Mouse (Mus musculus): Measurements from ENCODE around the gene Zdhhc22. TPM values are rescaled to one million over a fixed set of nuclear protein-coding genes. Genes with fewer than 3 reads are reported as not detected.

Gene Zdhhc22
- polyA plus RNA-seq, 1 experiment from 2014 or later, result not detected

DNA sequence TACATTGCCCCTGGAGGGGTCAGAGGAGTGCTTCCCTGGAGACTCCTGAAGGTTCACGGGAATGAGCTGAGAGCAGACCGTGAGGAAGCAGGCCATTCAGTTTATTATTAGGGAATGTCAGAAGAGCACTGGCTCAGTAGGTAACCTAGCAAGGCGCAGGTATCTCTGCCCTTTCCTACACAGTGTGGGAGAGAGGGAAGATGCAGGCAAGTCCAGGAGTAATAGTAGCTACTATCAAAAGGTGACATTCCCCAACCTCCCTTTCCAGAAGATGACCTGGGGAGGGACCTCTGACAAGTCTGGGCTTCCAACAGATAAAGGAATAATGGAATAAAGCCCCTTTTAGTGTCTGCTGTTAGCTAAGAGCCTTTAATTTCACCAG, 21.0 kb downstream of the Zdhhc22 start:
- Histone ChIP-seq H3K4me3 (ENCODE audit: low read depth, low read length) (no peak overlapping the region), H3K4me2 (ENCODE audit: low read depth, low read length) (peak overlapping the region; percentile 10; the same call in 1 of the 2 replicates), H3K36me3 (replicated peaks; ENCODE audit: insufficient read depth, low read length) (no peaks in the 10 kb centered on the region; the same call in 1 of the 2 replicates), H3K9ac (replicated peaks) (no peak overlapping the region), H3K27me3 (ENCODE audit: insufficient read depth, low read length) (no peaks in the 10 kb centered on the region), H3K9me3 (ENCODE audit: low read length) (no peaks in the 10 kb centered on the region), H3K4me1 (ENCODE audit: insufficient read depth) (peaks cover 5% of the 10 kb centered on the region; the same call in 1 of the 2 replicates), H3K27ac (ENCODE audit: low read depth) (no peak overlapping the region)
- WGBS (ENCODE audit: insufficient replicate concordance), result 68% methylated on average over 3 of the region's 3 CpGs
- no peak for TF ChIP-seq CTCF (IDR thresholded peaks at IDR 0.05; ENCODE audit: low read depth)
- no peak for DNase-seq
- ATAC-seq, result no peak

DNA sequence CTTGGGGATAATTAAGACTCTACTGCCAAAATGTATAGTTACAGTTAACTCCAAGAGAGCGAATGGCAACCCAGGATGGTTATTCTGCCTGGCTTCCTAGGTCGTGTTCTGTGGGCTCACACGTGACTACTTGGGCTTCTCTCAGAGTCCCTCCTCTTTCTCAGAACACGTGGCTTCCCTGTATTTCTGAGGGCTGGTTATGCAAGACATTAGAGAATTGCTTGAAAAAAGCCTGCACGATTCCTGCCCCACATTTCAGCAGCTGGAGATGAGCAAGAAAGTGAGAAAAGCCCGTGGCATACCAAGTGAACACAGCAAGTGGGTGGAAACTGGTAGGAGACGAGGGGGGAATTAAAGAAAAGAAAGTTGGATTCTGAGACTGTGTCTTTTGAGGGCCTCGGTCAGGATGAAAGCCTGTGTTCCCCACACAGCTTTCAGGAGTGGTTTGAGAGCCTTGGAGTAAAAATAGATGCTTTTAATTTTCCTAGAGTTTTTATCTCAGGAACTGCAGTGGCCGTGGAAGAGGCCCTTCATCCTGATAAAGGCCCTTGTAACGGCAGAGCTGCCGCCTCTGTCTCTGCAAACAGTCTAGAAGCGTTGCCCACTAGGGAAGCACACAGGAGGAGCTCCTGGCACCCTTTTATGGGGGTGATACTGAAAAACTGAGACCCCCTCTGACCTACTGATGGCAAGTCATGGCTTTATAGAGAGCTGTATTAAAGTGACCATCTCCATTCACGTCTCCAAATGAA, 21.6 kb downstream of the Zdhhc22 start:
- Histone ChIP-seq H3K36me3 (replicated peaks; ENCODE audit: insufficient read depth, low read length) (peaks cover 2% of the 10 kb centered on the region; the same call in 1 of the 2 replicates), H3K27ac (ENCODE audit: low read depth) (peak overlapping the region; percentile 44; the same call in 1 of the 2 replicates), H3K4me2 (ENCODE audit: low read depth, low read length) (peak overlapping the region; percentile 10), H3K9ac (replicated peaks) (no peak overlapping the region), H3K9me3 (ENCODE audit: low read length) (no peaks in the 10 kb centered on the region), H3K4me3 (ENCODE audit: low read depth, low read length) (no peak overlapping the region), H3K27me3 (ENCODE audit: insufficient read depth, low read length) (no peaks in the 10 kb centered on the region), H3K4me1 (ENCODE audit: insufficient read depth) (peaks cover 5% of the 10 kb centered on the region; the same call in 1 of the 2 replicates)
- DNase-seq (no peak), ATAC-seq (peak; percentile 40; the same call in 1 of the 2 replicates)
- 38% methylated on average over 13 of the region's 13 CpGs for WGBS (ENCODE audit: insufficient replicate concordance)
- TF ChIP-seq EP300 (IDR thresholded peaks at IDR 0.05; ENCODE audit: low read depth) (peak; percentile 18; the same call in 1 of the 2 replicates), CTCF (IDR thresholded peaks at IDR 0.05; ENCODE audit: low read depth) (no peak)

DNA sequence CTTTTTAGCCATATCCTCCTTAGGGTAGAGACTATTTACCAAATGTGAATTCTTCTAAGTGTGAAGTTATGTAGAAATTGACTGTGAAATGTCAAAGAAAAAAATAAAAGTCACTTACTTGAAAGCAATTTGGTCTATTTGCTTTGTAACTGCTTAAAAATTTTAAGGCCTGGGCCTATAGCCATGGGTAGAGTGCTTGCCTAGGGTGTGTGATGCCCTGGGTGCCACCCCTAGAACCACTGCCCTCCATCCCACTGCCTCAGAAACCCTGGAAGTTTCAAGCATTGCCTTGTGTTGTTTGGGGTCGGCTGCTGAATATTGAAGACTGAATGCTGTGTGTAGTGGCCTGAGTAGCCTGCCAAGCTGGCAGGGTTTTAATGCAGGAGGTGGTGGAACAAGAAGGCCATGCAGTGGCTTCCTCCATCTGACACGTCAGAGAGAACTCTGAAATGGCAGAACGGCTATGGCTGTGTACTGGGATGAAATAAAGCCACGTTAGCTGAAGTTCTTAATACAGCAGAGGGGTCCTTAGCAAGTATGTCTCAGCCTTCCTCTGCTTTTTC, 24.9 kb downstream of the Zdhhc22 start:
- no peaks in the 10 kb centered on the region for H3K9me3 ChIP-seq (ENCODE audit: low read length)
- no peak for TF ChIP-seq CTCF (IDR thresholded peaks at IDR 0.05; ENCODE audit: low read depth)
- TF ChIP-seq EP300 (IDR thresholded peaks at IDR 0.05; ENCODE audit: low read depth), result no peak
- H3K4me1 ChIP-seq (ENCODE audit: insufficient read depth), result no peaks in the 10 kb centered on the region
- H3K9ac ChIP-seq (replicated peaks), result no peak overlapping the region
- no peak overlapping the region for H3K4me3 ChIP-seq (ENCODE audit: low read depth, low read length)
- H3K27me3 ChIP-seq (ENCODE audit: insufficient read depth, low read length), result no peaks in the 10 kb centered on the region
- ATAC-seq (no peak), DNase-seq (no peak)
- peaks cover 28% of the 10 kb centered on the region for H3K36me3 ChIP-seq (replicated peaks; ENCODE audit: insufficient read depth, low read length)
- H3K27ac ChIP-seq (ENCODE audit: low read depth), result no peak overlapping the region
- H3K4me2 ChIP-seq (ENCODE audit: low read depth, low read length), result no peak overlapping the region
- 77% methylated on average over 4 of the region's 4 CpGs for WGBS (ENCODE audit: insufficient replicate concordance)

DNA sequence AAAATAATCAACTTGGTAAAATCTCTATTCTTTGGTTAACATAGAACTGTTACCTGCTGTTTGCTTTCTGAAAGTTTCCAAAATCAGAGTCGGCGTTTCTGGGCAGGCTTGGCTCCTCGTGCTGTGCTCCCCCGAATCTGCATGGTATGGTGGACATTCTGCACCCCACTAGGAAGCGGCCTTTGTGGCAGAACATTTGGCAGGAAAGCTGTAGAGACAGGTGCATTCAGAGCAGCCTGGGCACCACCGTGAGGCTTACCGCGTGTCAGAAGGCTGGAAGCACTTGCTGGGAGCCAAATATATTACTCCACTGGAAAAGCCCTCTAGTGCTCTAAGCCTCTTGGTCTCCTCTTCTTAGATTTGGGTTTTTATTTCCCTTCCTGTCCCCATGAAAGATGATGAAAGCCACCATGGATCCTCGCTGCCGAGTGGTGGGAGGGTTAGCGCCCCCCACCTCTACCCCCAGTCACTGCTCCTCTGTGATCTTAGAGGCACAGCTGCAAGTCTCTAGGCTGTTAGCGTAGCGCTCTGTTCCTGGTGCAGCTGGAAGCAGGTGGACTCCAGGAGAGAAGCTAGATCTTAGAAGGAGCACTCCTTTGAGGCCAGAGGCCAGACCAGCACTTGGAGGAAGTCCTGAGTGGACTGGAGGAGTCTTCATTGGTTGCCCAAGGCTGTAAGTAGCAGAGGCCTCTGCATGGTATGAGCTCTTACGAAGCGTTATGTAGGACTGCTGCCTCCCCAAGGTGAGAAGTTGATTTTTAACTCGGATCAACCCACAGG, 25.8 kb downstream of the Zdhhc22 start:
- Histone ChIP-seq H3K4me1 (ENCODE audit: insufficient read depth) (no peaks in the 10 kb centered on the region), H3K4me2 (ENCODE audit: low read depth, low read length) (no peak overlapping the region), H3K27ac (ENCODE audit: low read depth) (no peak overlapping the region), H3K9me3 (ENCODE audit: low read length) (no peaks in the 10 kb centered on the region), H3K4me3 (ENCODE audit: low read depth, low read length) (no peak overlapping the region), H3K9ac (replicated peaks) (no peak overlapping the region), H3K27me3 (ENCODE audit: insufficient read depth, low read length) (no peaks in the 10 kb centered on the region), H3K36me3 (replicated peaks; ENCODE audit: insufficient read depth, low read length) (peaks cover 37% of the 10 kb centered on the region)
- 82% methylated on average over 16 of the region's 16 CpGs for WGBS (ENCODE audit: insufficient replicate concordance)
- DNase-seq, result no peak
- TF ChIP-seq CTCF (IDR thresholded peaks at IDR 0.05; ENCODE audit: low read depth) (no peak), EP300 (IDR thresholded peaks at IDR 0.05; ENCODE audit: low read depth) (no peak)
- ATAC-seq, result no peak

DNA sequence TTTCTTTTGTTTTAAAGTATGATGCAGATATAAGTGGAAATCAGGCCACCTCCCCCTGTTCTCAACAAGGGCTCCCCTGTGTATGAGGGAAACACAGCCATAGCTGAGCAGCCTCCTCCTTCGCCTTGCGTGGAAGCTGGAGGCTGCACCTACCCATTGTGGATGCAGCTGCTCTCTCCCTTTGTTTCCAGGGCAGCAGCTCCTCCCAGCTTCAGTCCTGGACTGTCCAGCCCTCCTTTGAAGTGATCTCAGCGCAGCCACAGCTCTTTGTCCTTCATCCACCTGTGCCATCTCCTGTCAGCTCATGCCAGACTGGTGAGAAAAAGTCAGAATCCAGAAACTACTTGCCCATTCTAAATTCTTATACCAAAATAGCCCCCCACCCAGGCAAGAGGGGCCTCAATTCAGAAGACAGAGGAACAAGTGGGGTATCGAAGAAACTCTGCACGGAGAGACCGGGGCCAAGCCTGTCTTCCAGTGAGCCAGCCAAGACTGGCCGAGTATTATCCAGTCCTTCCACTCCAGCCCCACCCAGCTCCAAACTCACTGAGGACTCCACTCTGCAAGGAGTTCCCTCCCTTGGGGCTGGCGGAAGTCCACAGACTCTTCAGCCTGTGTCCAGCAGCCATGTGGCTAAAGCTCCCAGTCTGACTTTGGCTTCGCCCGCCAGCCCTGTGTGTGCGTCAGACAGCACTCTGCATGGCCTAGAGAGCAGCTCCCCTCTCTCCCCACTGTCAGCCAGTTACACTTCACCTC, 28.5 kb downstream of the Zdhhc22 start:
- Histone ChIP-seq H3K4me3 (ENCODE audit: low read depth, low read length) (no peak overlapping the region), H3K9me3 (ENCODE audit: low read length) (no peaks in the 10 kb centered on the region), H3K27me3 (ENCODE audit: insufficient read depth, low read length) (no peaks in the 10 kb centered on the region), H3K36me3 (replicated peaks; ENCODE audit: insufficient read depth, low read length) (peaks cover 48% of the 10 kb centered on the region), H3K27ac (ENCODE audit: low read depth) (no peak overlapping the region), H3K4me1 (ENCODE audit: insufficient read depth) (no peaks in the 10 kb centered on the region), H3K9ac (replicated peaks) (no peak overlapping the region), H3K4me2 (ENCODE audit: low read depth, low read length) (no peak overlapping the region)
- no peak for ATAC-seq
- TF ChIP-seq EP300 (IDR thresholded peaks at IDR 0.05; ENCODE audit: low read depth), result no peak
- DNase-seq, result no peak
- WGBS (ENCODE audit: insufficient replicate concordance), result 89% methylated on average over 11 of the region's 11 CpGs
